Mouse (Mus musculus) macrophage (primary cell): ENCODE results near the gene C1qb. TPM values are rescaled to one million over a fixed set of nuclear protein-coding genes. Genes with fewer than 3 reads are reported as not detected.

ENCODE experiments used
- H3K27ac ChIP-seq: fragments of 350-480 bp; formaldehyde crosslinking; 2 replicates; pipeline ENCODE4 v1.9.0; 2021
- H3K36me3 ChIP-seq: fragments of 350-480 bp; formaldehyde crosslinking; 2 replicates; pipeline ENCODE4 v1.9.0; 2021; ENCODE audit errors: inconsistent target
- H3K4me3 ChIP-seq: fragments of 350-480 bp; formaldehyde crosslinking; 2 replicates; pipeline ENCODE4 v1.9.0; 2021; ENCODE audit errors: inconsistent target
- H3K79me2 ChIP-seq: fragments of 350-480 bp; formaldehyde crosslinking; 2 replicates; pipeline ENCODE4 v1.9.0; 2021; ENCODE audit errors: inconsistent target
- WGBS: methylation state at CpG from one replicate; pipeline ENCODE4 v1.1.7; 2026; ENCODE audit warnings: inconsistent platforms; ENCODE audit not compliant: missing documents; 5-methylcytosine and 5-hydroxymethylcytosine counted together
- polyA plus RNA-seq: library from polyadenylated mRNA; stranded (reverse); fragments of 250-400 nt; gene quantifications from 3 replicates; pipeline ENCODE4 v1.2.4, GENCODE M21; 2018; ENCODE audit warnings: inconsistent platforms

Gene C1qb
- polyA plus RNA-seq, 1 experiment from 2014 or later, result 3,433 TPM

GRCm38 (mm10) chr4:136878171-136878570 lies 7.8 kb downstream of the C1qb start:
- Histone ChIP-seq H3K4me3 (no peak overlapping the region), H3K79me2 (peaks cover 26% of the 10 kb centered on the region), H3K36me3 (peaks cover 35% of the 10 kb centered on the region), H3K27ac (no peak overlapping the region)
- 85% methylated on average over 8 of the region's 8 CpGs for WGBS

- H3K27ac ChIP-seq, result no peak overlapping the region
- peaks cover 14% of the 10 kb centered on the region for H3K79me2 ChIP-seq
- no peak overlapping the region for H3K4me3 ChIP-seq
- WGBS, result 13% methylated on average over 7 of the region's 7 CpGs
- H3K36me3 ChIP-seq, result peaks cover 23% of the 10 kb centered on the region
Measured at GRCm38 (mm10) chr4:136876971-136877370, 9.0 kb downstream of the C1qb start.

GRCm38 (mm10) chr4:136875012-136875411 lies 11.0 kb downstream of the C1qb start:
- H3K79me2 ChIP-seq, result no peaks in the 10 kb centered on the region
- no peak overlapping the region for H3K4me3 ChIP-seq
- 91% methylated on average over 14 of the region's 14 CpGs for WGBS
- peaks cover 3% of the 10 kb centered on the region for H3K36me3 ChIP-seq
- H3K27ac ChIP-seq, result no peak overlapping the region

GRCm38 (mm10) chr4:136868371-136868770 lies 17.6 kb downstream of the C1qb start:
- Histone ChIP-seq H3K4me3 (no peak overlapping the region), H3K36me3 (no peaks in the 10 kb centered on the region), H3K27ac (no peak overlapping the region), H3K79me2 (no peaks in the 10 kb centered on the region)
- WGBS, result 90% methylated on average over 6 of the region's 6 CpGs

GRCm38 (mm10) chr4:136867690-136868345 lies 18.2 kb downstream of the C1qb start:
- H3K79me2 ChIP-seq, result no peaks in the 10 kb centered on the region
- 36% methylated on average over 11 of the region's 12 CpGs for WGBS

GRCm38 (mm10) chr4:136865531-136865930 lies 20.5 kb downstream of the C1qb start:
- Histone ChIP-seq H3K4me3 (no peak overlapping the region), H3K27ac (no peak overlapping the region), H3K36me3 (no peaks in the 10 kb centered on the region), H3K79me2 (no peaks in the 10 kb centered on the region)
- WGBS, result 92% methylated on average over 5 of the region's 5 CpGs

More at GRCm38 (mm10) chr4:136867690-136868345, 18.2 kb downstream of the C1qb start:
- H3K4me3 ChIP-seq, result no peak overlapping the region
- H3K36me3 ChIP-seq, result no peaks in the 10 kb centered on the region
- H3K27ac ChIP-seq, result no peak overlapping the region

GRCm38 (mm10) chr4:136864751-136865470 lies 21.1 kb downstream of the C1qb start:
- Histone ChIP-seq H3K36me3 (no peaks in the 10 kb centered on the region), H3K27ac (no peak overlapping the region), H3K4me3 (no peak overlapping the region), H3K79me2 (no peaks in the 10 kb centered on the region)
- WGBS, result 64% methylated on average over 14 of the region's 15 CpGs

DNA sequence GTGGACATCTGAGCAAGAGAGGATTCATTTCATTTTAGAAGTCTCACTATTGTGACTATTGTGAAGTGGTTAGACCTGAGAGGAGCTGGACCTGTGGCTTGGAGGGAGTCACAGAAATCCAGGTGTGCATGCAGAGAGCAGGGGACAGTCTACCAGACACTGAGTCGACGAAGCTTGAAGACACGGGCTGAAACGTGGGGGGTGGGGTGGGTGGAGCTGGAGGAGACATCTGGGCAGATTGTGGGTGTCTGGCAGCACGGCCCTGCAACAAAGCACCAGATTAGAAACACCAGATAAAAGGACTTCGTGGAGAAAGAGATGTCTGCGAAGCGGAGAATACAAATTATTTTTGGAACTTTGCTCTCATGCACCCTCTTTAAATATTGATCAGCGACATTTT lies 22.5 kb downstream of the C1qb start:
- no peaks in the 10 kb centered on the region for H3K79me2 ChIP-seq
- no peaks in the 10 kb centered on the region for H3K36me3 ChIP-seq
- H3K4me3 ChIP-seq, result no peak overlapping the region
- no peak overlapping the region for H3K27ac ChIP-seq
- 63% methylated on average over 9 of the region's 9 CpGs for WGBS

GRCm38 (mm10) chr4:136862411-136862810 lies 23.6 kb downstream of the C1qb start:
- Histone ChIP-seq H3K79me2 (no peaks in the 10 kb centered on the region), H3K36me3 (no peaks in the 10 kb centered on the region), H3K27ac (no peak overlapping the region), H3K4me3 (no peak overlapping the region)
- 89% methylated on average over 2 of the region's 2 CpGs for WGBS

DNA sequence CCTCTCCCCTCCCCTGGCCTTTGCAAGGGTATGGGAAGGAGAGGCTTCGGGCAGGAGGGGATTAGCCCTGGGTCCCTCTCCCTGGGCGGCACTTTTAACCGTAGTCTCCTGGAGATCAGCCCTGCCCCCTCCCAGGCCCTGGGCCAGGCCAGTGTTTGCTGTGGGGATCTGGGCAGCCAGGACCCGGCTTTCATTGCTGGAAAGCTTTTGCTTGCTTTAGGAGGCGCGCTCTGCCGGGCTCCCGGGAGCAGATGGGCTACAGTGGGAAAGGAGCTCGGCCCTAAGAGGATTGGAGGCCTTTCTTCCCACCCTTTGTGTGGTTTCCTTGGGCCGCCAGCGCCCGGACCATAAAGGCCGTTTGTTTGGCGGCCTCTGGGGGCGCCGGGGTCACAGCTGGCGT lies 24.2 kb downstream of the C1qb start:
- WGBS, result 46% methylated on average over 14 of the region's 17 CpGs
- Histone ChIP-seq H3K36me3 (no peaks in the 10 kb centered on the region), H3K4me3 (no peak overlapping the region), H3K79me2 (no peaks in the 10 kb centered on the region), H3K27ac (no peak overlapping the region)

GRCm38 (mm10) chr4:136860022-136860421 lies 26.0 kb downstream of the C1qb start:
- H3K36me3 ChIP-seq, result no peaks in the 10 kb centered on the region
- WGBS, result 87% methylated on average over 7 of the region's 7 CpGs
- H3K4me3 ChIP-seq, result no peak overlapping the region
- H3K27ac ChIP-seq, result no peak overlapping the region
- H3K79me2 ChIP-seq, result no peaks in the 10 kb centered on the region

DNA sequence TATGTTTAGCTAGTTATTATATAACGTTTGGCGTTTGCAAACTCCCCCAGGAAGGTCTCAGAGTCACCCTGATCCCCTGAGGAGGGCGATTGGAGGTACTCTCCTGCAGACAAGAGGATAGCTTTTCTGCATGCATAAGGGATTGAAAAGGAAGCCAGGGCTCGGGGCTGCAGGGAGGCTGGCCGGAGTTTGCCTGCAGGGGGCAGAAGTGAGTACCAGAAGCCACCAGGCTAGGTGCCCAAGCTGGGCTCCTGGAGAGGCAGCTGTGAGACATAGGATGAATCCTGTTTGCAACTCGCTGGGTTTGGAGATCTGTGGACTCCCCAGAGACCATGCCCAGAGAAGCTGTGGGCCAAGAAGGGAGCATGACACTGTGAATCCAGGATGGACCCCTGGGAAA lies 30.9 kb downstream of the C1qb start:
- H3K36me3 ChIP-seq, result no peaks in the 10 kb centered on the region
- 52% methylated on average over 6 of the region's 6 CpGs for WGBS
- H3K27ac ChIP-seq, result no peak overlapping the region
- no peak overlapping the region for H3K4me3 ChIP-seq
- H3K79me2 ChIP-seq, result no peaks in the 10 kb centered on the region

DNA sequence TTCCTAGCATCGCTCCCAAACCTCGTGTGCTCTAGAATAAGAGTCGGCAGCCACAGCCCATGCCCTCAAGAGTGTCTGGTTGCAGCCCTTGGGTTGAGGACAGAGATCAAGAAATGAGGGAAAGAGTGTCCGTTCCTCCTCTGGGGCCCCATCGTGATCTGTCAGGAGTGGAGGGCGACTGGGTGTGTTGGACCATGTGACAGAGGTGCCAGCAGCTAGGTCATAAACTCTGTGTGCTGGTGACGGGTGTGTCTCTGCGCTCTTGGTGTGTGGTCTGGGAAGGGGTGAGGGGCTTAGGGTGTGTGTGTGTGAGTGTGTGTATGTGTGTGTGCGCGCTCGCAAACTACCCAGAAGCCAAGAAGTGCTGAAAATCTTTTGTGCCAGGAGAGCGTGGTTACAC lies 33.0 kb downstream of the C1qb start:
- no peak overlapping the region for H3K4me3 ChIP-seq
- H3K79me2 ChIP-seq, result no peaks in the 10 kb centered on the region
- no peak overlapping the region for H3K27ac ChIP-seq
- 93% methylated on average over 12 of the region's 12 CpGs for WGBS
- no peaks in the 10 kb centered on the region for H3K36me3 ChIP-seq

GRCm38 (mm10) chr4:136852119-136852518 lies 33.9 kb downstream of the C1qb start:
- no peaks in the 10 kb centered on the region for H3K79me2 ChIP-seq
- H3K27ac ChIP-seq, result no peak overlapping the region
- no peaks in the 10 kb centered on the region for H3K36me3 ChIP-seq
- WGBS, result 85% methylated on average over 5 of the region's 5 CpGs
- H3K4me3 ChIP-seq, result no peak overlapping the region

DNA sequence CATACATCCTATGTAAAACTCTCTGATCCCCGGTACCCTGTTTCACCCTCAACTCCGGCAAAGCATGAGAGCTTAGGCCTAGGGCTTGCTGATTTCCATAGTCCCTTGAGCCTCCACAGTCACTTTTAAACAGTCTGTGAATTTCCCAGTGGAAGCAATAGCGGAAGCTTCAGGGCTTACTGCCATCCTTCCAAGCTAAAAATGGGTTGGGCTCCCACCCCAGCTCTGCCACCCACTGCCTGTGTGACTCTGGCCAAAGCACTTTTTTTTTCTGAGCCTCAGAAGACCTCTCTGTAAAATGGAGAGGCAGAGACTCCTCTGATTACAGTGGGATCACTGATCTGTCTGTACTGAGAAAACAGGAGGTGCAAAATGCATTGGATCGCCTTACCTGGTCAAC lies 37.4 kb downstream of the C1qb start:
- WGBS, result 79% methylated on average over 4 of the region's 4 CpGs
- no peak overlapping the region for H3K27ac ChIP-seq
- H3K36me3 ChIP-seq, result no peaks in the 10 kb centered on the region
- H3K79me2 ChIP-seq, result no peaks in the 10 kb centered on the region
- H3K4me3 ChIP-seq, result no peak overlapping the region
